Mouse (Mus musculus): ENCODE results near the gene Sgsm2. TPM values are rescaled to one million over a fixed set of nuclear protein-coding genes. Genes with fewer than 3 reads are reported as not detected.
A peak's percentile ranks its signal among the peaks of the same experiment; 100 is the strongest.

The Sgsm2 gene
- polyA plus RNA-seq, 1 experiment from 2014 or later, result 6.0 TPM

DNA sequence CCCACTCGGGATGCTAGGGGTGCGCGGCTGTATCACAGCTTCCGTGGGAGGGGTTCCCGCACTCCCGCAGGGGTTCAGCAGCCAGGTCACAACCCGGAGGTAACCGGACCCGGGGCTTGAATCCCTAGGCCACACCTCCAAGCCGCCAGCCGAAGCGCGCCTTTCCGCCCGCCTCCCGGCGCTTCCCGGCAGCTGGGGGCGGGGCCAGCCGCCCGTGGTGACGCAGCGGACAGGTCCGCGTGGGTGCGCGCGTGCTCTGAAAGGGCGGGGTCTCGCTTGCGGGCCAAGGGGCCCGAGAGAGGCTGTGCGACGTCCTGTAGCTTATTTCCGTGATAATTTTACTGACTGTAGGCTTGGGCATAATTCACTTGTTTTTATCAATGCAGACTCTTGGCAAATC lies 58.4 kb downstream of the Sgsm2 start:
- Histone ChIP-seq H3K9me3 (no peaks in the 10 kb centered on the region), H3K4me1 (peaks cover 46% of the 10 kb centered on the region), H3K27me3 (no peaks in the 10 kb centered on the region), H3K27ac (peak overlapping the region; percentile 92), H3K4me2 (replicated peaks) (peak overlapping the region; percentile 87), H3K9ac (peak overlapping the region; percentile 66), H3K36me3 (peaks cover 40% of the 10 kb centered on the region), H3K4me3 (peak overlapping the region; percentile 55)
- peak; percentile 70 for ATAC-seq (ENCODE audit: low FRiP score, low read depth)
- under 1% methylated on average over 31 of the region's 35 CpGs for WGBS

DNA sequence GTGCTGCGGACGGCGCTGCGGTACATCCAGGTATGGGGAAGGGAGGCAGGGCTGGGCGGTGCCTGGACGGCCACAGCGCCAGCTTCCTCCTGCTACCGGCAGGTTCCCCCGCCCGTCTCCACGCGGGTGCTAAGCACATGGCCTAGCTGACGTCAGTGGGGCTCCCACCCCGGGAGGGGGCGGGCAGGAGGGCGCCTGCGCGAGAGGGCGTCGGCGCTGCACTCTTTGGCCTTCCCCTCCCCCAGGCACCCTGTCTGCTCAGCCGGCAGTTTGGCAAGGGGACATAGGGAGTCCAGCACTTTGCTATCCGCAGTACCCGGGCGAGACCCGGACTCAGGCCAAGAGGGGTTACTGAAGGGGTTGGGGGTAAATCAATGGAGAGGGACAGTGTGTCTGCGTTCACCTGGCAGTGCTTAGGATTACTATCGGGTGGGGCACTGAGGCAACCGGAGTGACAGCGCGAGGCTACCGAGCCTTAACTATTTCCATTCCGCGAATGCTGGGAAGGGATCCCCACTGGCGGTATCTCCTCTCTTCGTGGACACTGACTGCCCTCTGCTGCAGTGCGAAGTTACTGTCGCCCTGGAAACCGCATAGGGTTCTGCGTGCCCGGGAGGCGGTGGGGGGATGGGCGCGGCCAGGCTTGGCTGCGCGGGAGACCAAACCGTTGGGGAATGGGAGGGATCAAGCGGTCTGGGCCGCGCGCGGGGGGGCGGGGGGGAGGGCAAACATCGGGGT lies 59.0 kb downstream of the Sgsm2 start:
- H3K4me1 ChIP-seq, result peaks cover 46% of the 10 kb centered on the region
- WGBS, result under 1% methylated on average over 52 of the region's 54 CpGs
- peak; percentile 78 for ATAC-seq (ENCODE audit: low FRiP score, low read depth)
- H3K9me3 ChIP-seq, result no peaks in the 10 kb centered on the region
- H3K27ac ChIP-seq, result peak overlapping the region; percentile 92
- peak overlapping the region; percentile 66 for H3K9ac ChIP-seq
- H3K27me3 ChIP-seq, result no peaks in the 10 kb centered on the region
- H3K4me2 ChIP-seq (replicated peaks), result peak overlapping the region; percentile 87
- H3K4me3 ChIP-seq, result peak overlapping the region; percentile 55
- H3K36me3 ChIP-seq, result peaks cover 34% of the 10 kb centered on the region

DNA sequence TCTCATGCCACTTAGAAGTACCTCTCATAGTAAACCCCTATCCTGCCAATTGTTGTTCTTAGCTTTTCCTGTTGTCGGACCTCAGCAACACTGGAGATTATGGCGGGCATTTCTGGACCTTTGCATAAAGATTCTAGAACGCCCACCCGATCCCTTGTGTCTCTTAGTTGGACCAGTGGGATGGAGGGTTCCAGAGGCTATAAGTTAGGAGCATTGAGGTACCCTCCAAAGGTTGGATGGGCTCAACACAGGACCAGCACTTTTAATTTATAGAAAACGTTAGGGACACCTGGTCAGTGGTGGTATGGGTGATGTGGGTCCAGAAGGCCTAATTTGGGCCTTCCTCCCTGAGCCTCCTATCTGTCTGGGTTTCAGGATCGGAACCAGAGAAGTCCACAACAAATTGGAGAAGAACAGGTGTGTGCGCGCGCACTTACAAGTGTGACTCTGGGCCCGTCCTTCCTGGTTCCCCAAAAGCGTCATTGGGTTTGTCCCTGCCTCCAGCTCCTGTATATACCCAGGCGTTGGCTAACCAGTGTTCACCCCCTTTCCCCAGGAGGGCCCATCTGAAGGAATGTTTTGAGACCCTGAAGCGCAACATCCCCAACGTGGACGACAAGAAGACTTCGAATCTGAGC lies 59.7 kb downstream of the Sgsm2 start:
- Histone ChIP-seq H3K9ac (0 out of 2 replicates have a peak overlapping the region, but pooled peaks have one; percentile 5), H3K4me3 (peak overlapping the region; percentile 55), H3K4me1 (peaks cover 50% of the 10 kb centered on the region), H3K4me2 (replicated peaks) (peak overlapping the region; percentile 87), H3K9me3 (no peaks in the 10 kb centered on the region), H3K27me3 (no peaks in the 10 kb centered on the region), H3K27ac (peak overlapping the region; percentile 92; the same call in 1 of the 2 replicates), H3K36me3 (peaks cover 28% of the 10 kb centered on the region)
- no peak for ATAC-seq (ENCODE audit: low FRiP score, low read depth)
- 41% methylated on average over 16 of the region's 16 CpGs for WGBS

DNA sequence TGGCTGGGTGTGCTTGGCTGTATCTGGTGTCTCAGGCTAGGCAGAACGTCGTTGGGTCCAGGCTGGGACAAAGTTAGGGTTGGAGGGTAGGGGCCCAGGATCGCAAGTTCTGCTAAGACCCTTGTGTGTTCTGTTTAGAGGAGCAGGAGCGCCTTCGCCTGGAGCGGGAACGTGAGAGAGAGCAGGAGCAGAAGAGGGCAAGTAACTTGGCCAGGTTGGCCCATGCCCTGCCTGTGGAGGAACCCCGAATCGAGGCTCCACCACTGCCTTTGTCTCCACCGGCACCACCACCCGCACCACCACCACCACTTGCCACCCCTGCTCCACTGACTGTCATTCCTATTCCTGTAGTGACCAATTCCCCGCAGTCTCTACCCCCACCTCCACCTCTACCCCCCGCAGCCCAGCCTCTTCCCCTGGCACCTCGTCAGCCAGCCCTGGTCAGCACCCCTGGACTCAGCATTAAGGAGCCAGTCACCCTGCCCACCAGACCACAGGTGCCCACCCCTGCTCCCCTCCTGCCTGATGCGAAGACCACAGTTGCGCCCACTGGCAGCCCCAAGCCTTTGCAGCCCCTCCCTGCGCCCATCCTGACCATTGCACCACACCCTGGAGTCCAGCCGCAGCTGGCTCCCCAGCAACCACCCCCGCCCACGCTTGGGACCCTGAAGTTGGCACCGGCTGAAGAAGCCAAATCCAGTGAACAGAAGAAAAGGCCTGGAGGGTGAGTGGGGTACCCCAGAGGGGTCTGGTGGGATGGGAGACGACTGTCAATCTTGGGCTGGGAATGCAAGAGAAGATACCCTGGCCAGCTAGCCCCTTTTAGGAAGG lies 60.4 kb downstream of the Sgsm2 start:
- peaks cover 50% of the 10 kb centered on the region for H3K4me1 ChIP-seq
- ATAC-seq (ENCODE audit: low FRiP score, low read depth), result no peak
- H3K4me2 ChIP-seq (replicated peaks), result peak overlapping the region; percentile 87; the same call in 1 of the 2 replicates
- H3K36me3 ChIP-seq, result peaks cover 20% of the 10 kb centered on the region
- H3K9ac ChIP-seq, result no peak overlapping the region
- no peak overlapping the region for H3K4me3 ChIP-seq
- no peaks in the 10 kb centered on the region for H3K9me3 ChIP-seq
- H3K27ac ChIP-seq, result 0 out of 2 replicates have a peak overlapping the region, but pooled peaks have one; percentile 15
- no peaks in the 10 kb centered on the region for H3K27me3 ChIP-seq
- 91% methylated on average over 22 of the region's 22 CpGs for WGBS

DNA sequence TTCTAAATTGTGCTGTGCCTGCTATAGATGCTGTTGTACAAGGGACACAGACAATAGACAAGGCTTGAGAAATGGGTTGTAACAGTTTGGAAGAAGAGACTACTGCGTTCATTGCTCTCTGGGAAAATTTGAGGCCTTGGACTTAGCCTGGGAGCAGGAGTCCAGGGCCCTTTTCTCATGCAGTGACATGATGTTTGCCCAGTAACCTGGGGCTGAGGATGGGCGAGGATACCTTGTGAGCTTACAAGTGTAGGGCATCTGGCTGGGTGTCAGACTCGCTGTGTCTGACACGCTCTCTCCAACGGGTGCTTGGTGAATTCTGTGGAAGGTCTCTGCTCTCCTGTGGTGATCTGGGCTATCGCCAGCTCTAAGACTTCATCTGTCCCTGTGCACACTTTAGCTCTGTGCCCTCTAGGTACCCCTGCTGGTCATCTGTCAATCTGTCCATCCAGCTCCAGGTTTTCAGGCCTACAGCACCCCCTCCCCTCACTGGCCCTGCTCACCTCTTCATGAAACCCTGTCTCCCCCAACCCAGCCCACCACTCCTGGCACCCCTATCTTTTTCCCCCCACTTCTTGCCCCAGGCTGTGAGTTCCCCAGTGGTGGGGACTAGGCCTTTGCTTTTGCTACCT lies 61.2 kb downstream of the Sgsm2 start:
- Histone ChIP-seq H3K4me2 (replicated peaks) (no peak overlapping the region), H3K36me3 (peaks cover 14% of the 10 kb centered on the region), H3K9ac (0 out of 2 replicates have a peak overlapping the region, but pooled peaks have one; percentile 19), H3K27me3 (no peaks in the 10 kb centered on the region), H3K27ac (no peak overlapping the region), H3K9me3 (no peaks in the 10 kb centered on the region), H3K4me1 (peaks cover 50% of the 10 kb centered on the region), H3K4me3 (no peak overlapping the region)
- 92% methylated on average over 6 of the region's 6 CpGs for WGBS
- no peak for ATAC-seq (ENCODE audit: low FRiP score, low read depth)

DNA sequence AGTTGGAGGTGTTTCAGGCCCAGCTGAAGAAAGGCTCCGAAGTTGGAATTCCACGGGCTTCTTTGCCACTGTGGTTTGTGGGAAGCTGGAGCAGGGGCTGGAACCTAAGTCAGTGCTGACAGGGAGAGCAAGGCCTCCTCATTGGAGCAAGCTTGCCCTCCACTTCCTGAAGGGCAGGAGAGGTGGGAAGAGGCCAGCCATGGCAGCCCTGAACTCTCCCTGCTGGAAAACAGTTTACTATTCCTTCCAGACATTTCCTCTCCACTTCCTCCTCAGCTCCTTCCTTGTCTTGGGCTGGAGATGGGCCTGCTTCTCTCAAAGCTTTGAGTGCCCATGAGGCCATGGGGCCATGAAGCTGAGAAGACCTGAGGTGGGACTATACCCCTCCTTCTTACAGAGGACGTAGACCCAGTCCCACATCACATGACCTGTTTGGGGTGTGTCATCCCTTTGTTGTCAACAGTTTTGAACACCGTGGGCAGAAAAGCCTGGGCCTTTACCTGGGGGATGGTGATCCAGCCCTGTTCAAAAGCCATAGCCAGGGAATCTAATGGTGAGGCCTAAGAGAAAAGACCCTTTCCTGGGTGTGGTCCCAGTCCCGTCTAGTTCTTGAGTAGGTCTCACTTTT lies 62.1 kb downstream of the Sgsm2 start:
- Histone ChIP-seq H3K4me1 (peaks cover 50% of the 10 kb centered on the region), H3K36me3 (peaks cover 4% of the 10 kb centered on the region; the same call in 1 of the 2 replicates), H3K9ac (no peak overlapping the region), H3K27me3 (no peaks in the 10 kb centered on the region), H3K4me2 (replicated peaks) (no peak overlapping the region), H3K27ac (peak overlapping the region; percentile 22), H3K9me3 (no peaks in the 10 kb centered on the region), H3K4me3 (no peak overlapping the region)
- 54% methylated on average over 5 of the region's 5 CpGs for WGBS
- no peak for ATAC-seq (ENCODE audit: low FRiP score, low read depth)

DNA sequence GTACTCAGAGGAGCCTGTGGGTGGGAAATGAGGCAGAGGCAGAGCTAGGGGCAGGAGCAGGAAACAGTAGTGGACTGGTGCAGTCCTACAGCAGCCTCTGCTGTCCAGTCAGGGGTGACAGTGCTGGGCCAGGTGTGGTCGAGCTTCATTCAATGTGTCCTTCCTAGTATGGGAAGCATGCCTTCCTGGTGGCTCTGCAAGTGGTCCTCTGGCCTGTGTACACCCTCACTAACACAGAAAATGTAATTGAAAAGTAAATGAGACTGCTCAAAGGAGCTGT lies 62.6 kb downstream of the Sgsm2 start:
- Histone ChIP-seq H3K27me3 (no peaks in the 10 kb centered on the region), H3K36me3 (0 out of 2 replicates have a peak, but pooled peaks cover 2% of the 10 kb centered on the region), H3K9ac (peak overlapping the region; percentile 43; the same call in 1 of the 2 replicates), H3K4me2 (replicated peaks) (peak overlapping the region; percentile 90; the same call in 1 of the 2 replicates), H3K4me1 (peaks cover 53% of the 10 kb centered on the region), H3K4me3 (no peak overlapping the region), H3K27ac (peak overlapping the region; percentile 22), H3K9me3 (no peaks in the 10 kb centered on the region)
- WGBS, result 60% methylated on average over 1 of the region's 1 CpGs
- no peak for ATAC-seq (ENCODE audit: low FRiP score, low read depth)

DNA sequence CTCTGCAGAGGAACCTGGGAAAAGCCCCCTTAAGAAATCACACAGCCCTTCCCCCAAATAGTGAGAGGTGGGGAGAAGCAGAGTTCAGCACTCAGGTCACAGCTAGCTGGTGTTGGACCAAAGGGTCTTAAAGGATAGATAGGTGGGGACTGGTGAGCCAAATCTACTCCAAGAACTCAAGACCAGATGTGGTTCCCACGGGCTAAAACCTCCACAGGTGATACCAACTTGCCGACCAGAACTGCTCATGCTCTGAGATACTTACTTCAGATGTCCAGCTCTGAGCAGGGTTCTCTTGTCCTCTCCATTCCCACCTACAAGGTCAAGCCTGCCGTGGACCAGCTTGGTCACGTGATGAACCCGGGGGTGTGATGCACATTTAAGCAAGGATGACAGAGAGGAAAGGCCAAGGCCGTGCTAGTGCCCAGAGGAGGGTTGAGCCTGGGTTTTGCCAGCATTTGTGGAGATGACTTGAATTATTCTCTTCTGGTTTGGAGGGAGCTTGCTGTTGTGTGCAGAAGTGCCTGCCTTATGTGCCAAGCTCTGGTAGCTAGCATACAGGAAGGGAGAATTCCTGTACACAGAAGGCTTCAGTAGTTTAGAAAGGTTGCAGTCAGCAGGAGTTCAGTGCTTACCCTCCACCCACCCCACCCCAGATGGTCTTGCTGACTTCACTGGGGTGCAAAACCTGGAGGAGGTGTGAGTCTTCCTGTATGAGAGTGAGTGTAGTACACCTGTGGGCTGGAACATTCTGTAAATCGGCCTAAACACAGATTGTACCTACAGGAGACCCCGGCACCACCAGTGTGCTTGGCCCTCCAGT lies 63.1 kb downstream of the Sgsm2 start:
- ATAC-seq (ENCODE audit: low FRiP score, low read depth), result no peak
- H3K36me3 ChIP-seq, result 0 out of 2 replicates have a peak, but pooled peaks cover 2% of the 10 kb centered on the region
- H3K27me3 ChIP-seq, result peaks cover under 1% of the 10 kb centered on the region; the same call in 1 of the 2 replicates
- peak overlapping the region; percentile 22 for H3K27ac ChIP-seq
- H3K9ac ChIP-seq, result peak overlapping the region; percentile 69; the same call in 1 of the 2 replicates
- 0 out of 2 replicates have a peak overlapping the region, but pooled peaks have one; percentile 98 for H3K4me3 ChIP-seq
- WGBS, result 72% methylated on average over 8 of the region's 8 CpGs
- H3K4me1 ChIP-seq, result peaks cover 53% of the 10 kb centered on the region
- no peaks in the 10 kb centered on the region for H3K9me3 ChIP-seq
- H3K4me2 ChIP-seq (replicated peaks), result peak overlapping the region; percentile 90

DNA sequence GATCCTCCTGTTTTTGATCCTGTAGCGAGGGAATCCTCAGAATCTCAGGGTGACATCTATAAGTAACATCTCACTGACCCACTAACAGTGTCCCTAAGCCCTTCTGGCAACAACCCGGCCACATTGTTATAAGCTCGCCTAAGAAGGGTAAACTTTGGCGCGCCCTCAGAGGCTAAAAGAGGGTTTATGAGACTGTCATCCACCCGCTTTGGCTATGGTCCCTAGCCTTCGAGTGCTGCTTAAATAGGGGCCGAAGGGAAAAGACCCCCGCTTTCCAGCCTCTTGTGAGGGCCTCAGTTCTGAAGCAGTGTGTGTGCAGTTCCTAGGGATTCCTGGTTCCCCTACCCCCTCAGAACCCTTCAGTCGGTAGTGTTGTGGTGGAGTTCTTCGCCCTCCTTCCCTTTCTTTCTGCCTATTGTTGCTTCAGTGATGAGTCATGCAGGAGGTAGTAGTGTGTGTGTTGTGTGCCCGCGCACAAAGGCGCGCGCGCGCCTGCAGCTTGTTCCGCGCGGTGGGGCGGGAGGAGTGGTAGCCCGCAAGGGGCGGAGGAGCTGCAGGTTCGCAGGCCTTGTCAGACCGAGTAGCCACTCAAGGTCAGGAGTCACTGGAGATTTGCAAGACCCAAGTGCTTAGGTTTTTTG lies 64.2 kb downstream of the Sgsm2 start:
- Histone ChIP-seq H3K4me2 (replicated peaks) (peak overlapping the region; percentile 90), H3K9ac (peak overlapping the region; percentile 69), H3K27ac (peak overlapping the region; percentile 89), H3K27me3 (peaks cover 7% of the 10 kb centered on the region), H3K36me3 (0 out of 2 replicates have a peak, but pooled peaks cover 2% of the 10 kb centered on the region), H3K9me3 (no peaks in the 10 kb centered on the region), H3K4me1 (peaks cover 60% of the 10 kb centered on the region), H3K4me3 (peak overlapping the region; percentile 98)
- WGBS, result under 1% methylated on average over 26 of the region's 26 CpGs
- ATAC-seq (ENCODE audit: low FRiP score, low read depth), result no peak; the same call in 1 of the 2 replicates

Data from limb, embryonic 13.5 days (tissue).